Mouse (Mus musculus) forebrain, postnatal 0 days (tissue): ENCODE data around the gene Igsf9. TPM values are rescaled to one million over a fixed set of nuclear protein-coding genes. Genes with fewer than 3 reads are reported as not detected.
A peak's percentile ranks its signal among the peaks of the same experiment; 100 is the strongest.

Experiments
- ATAC-seq: fragments of 200-750 bp; cut with Nextera tagmentation; 2 replicates; pipeline ENCODE4 v1.8.0; 2017; ENCODE audit warnings: mild to moderate bottlenecking, moderate library complexity
- DNase-seq: peaks from one replicate; pipeline ENCODE4 v3.0.0-alpha.2; 2015
- H3K27ac ChIP-seq: fragments of 300-500 bp; sonication (generic); 2 replicates; pipeline ENCODE4 v1.5.1; 2014; ENCODE audit warnings: low read depth, mild to moderate bottlenecking, antibody characterized with exemption, low read length, moderate library complexity, mixed read lengths
- H3K27me3 ChIP-seq: fragments of 300-500 bp; sonication (generic); 2 replicates; pipeline ENCODE4 v1.6.1; 2014; ENCODE audit warnings: mild to moderate bottlenecking, low read length, mixed read lengths; ENCODE audit not compliant: insufficient read depth
- H3K36me3 ChIP-seq: fragments of 300-500 bp; sonication (generic); 2 replicates; pipeline ENCODE4 v1.6.1; 2014; ENCODE audit warnings: mild to moderate bottlenecking, moderate library complexity; ENCODE audit not compliant: insufficient read depth
- H3K4me1 ChIP-seq: fragments of 300-500 bp; sonication (generic); 2 replicates; pipeline ENCODE4 v1.6.1; 2014; ENCODE audit warnings: antibody characterized with exemption; ENCODE audit not compliant: insufficient read depth
- H3K4me2 ChIP-seq: fragments of 300-500 bp; sonication (generic); 2 replicates; pipeline ENCODE4 v1.6.1; 2014; ENCODE audit warnings: low read depth, mild to moderate bottlenecking, moderate library complexity
- H3K4me3 ChIP-seq: fragments of 300-500 bp; sonication (generic); 2 replicates; pipeline ENCODE4 v1.5.1; 2014; ENCODE audit warnings: low read depth, low read length, mixed read lengths
- H3K9ac ChIP-seq: fragments of 300-500 bp; sonication (generic); 2 replicates; pipeline ENCODE4 v1.6.1; 2014; ENCODE audit warnings: mild to moderate bottlenecking
- H3K9me3 ChIP-seq: fragments of 300-500 bp; sonication (generic); 2 replicates; pipeline ENCODE4 v1.6.1; 2016; ENCODE audit warnings: low read length
- CTCF ChIP-seq: sonication (generic); IDR thresholded peaks from 2 replicates; pipeline ENCODE4 v1.5.1; 2016; ENCODE audit warnings: antibody characterized with exemption, control low read depth, low read depth
- WGBS: fragments of 180-500 bp; shearing (Covaris S2); extraction: QIAGEN DNeasy Blood & Tissue Kit; methylation state at CpG from one replicate; pipeline ENCODE4 v1.1.7; 2014; 5-methylcytosine and 5-hydroxymethylcytosine counted together
- polyA plus RNA-seq: library from polyadenylated mRNA; unstranded; fragments of >200 nt; fragmentation: Nextera tagmentation; extraction: Ambion mirVana; gene quantifications from 2 replicates; pipeline ENCODE4 v1.2.1, GENCODE M21; 2015
- total RNA-seq: library from RNA; depleted of rRNA; stranded (reverse); fragments of >200 nt; gene quantifications from 2 replicates; pipeline ENCODE4 v1.2.3, GENCODE M21; 2014

Igsf9 gene
- total and polyA plus RNA-seq, 2 experiments from 2014 or later, result 25.6 to 35.3 TPM

- ATAC-seq (no peak), DNase-seq (no peak)
- Histone ChIP-seq H3K4me1 (no peaks in the 10 kb centered on the region), H3K27me3 (no peaks in the 10 kb centered on the region), H3K4me3 (no peak overlapping the region), H3K9ac (no peak overlapping the region), H3K36me3 (no peaks in the 10 kb centered on the region), H3K4me2 (no peak overlapping the region), H3K9me3 (no peaks in the 10 kb centered on the region), H3K27ac (no peak overlapping the region)
- WGBS, result 83% methylated on average over 1 of the region's 1 CpGs
- TF ChIP-seq CTCF, result no peak
Observed at GRCm38 (mm10) chr1:172515396-172515795, 33.8 kb downstream of the Igsf9 start.

- 81% methylated on average over 4 of the region's 4 CpGs for WGBS
- H3K4me3 ChIP-seq, result no peak overlapping the region
Observed at GRCm38 (mm10) chr1:172518013-172518412, 36.4 kb downstream of the Igsf9 start.

GRCm38 (mm10) chr1:172519644-172520043, 38.1 kb downstream of the Igsf9 start:
- Histone ChIP-seq H3K27me3 (no peaks in the 10 kb centered on the region), H3K9ac (no peak overlapping the region), H3K9me3 (no peaks in the 10 kb centered on the region), H3K27ac (no peak overlapping the region), H3K4me2 (no peak overlapping the region), H3K4me3 (no peak overlapping the region), H3K4me1 (no peaks in the 10 kb centered on the region; the same call in 1 of the 2 replicates), H3K36me3 (no peaks in the 10 kb centered on the region)
- ATAC-seq, result no peak
- 71% methylated on average over 6 of the region's 6 CpGs for WGBS
- no peak for TF ChIP-seq CTCF
- DNase-seq, result no peak

More at GRCm38 (mm10) chr1:172518013-172518412, 36.4 kb downstream of the Igsf9 start:
- Histone ChIP-seq H3K4me1 (no peaks in the 10 kb centered on the region; the same call in 1 of the 2 replicates), H3K27ac (no peak overlapping the region), H3K9ac (no peak overlapping the region), H3K4me2 (no peak overlapping the region), H3K36me3 (no peaks in the 10 kb centered on the region), H3K9me3 (no peaks in the 10 kb centered on the region), H3K27me3 (no peaks in the 10 kb centered on the region)
- no peak for ATAC-seq
- peak; percentile 48 for TF ChIP-seq CTCF
- DNase-seq, result no peak

GRCm38 (mm10) chr1:172520576-172521440, 39.2 kb downstream of the Igsf9 start, which contains the start of gene Cfap45:
Gene Cfap45, plus strand, starts transcription at chr1:172520801.
- no peak within 1 kb of the TSS for H3K27ac ChIP-seq
- peak; percentile 92 for DNase-seq
- H3K4me3 ChIP-seq, result peak within 1 kb of the TSS; percentile 39
- ATAC-seq, result peak; percentile 94
- TF ChIP-seq CTCF, result no peak
- peak within 1 kb of the TSS; percentile 56 for H3K4me2 ChIP-seq
- peak within 1 kb of the TSS; percentile 35; the same call in 1 of the 2 replicates for H3K9ac ChIP-seq
- no peaks in the 10 kb centered on the region for H3K36me3 ChIP-seq
- no peaks in the 10 kb centered on the region; the same call in 1 of the 2 replicates for H3K4me1 ChIP-seq
- 3% methylated on average over 28 of the region's 28 CpGs for WGBS
- no peaks in the 10 kb centered on the region for H3K27me3 ChIP-seq
- no peaks in the 10 kb centered on the region for H3K9me3 ChIP-seq

GRCm38 (mm10) chr1:172522524-172522923, 40.9 kb downstream of the Igsf9 start:
- Histone ChIP-seq H3K4me2 (no peak overlapping the region), H3K27ac (no peak overlapping the region), H3K36me3 (no peaks in the 10 kb centered on the region), H3K4me1 (no peaks in the 10 kb centered on the region; the same call in 1 of the 2 replicates), H3K9ac (no peak overlapping the region), H3K9me3 (no peaks in the 10 kb centered on the region), H3K4me3 (no peak overlapping the region), H3K27me3 (no peaks in the 10 kb centered on the region)
- 71% methylated on average over 7 of the region's 7 CpGs for WGBS
- ATAC-seq (no peak), DNase-seq (no peak)
- no peak for TF ChIP-seq CTCF

- ATAC-seq, result no peak
- Histone ChIP-seq H3K4me2 (no peak overlapping the region), H3K9me3 (no peaks in the 10 kb centered on the region), H3K27me3 (no peaks in the 10 kb centered on the region), H3K36me3 (no peaks in the 10 kb centered on the region), H3K4me1 (no peaks in the 10 kb centered on the region; the same call in 1 of the 2 replicates), H3K9ac (no peak overlapping the region), H3K27ac (no peak overlapping the region), H3K4me3 (no peak overlapping the region)
- WGBS, result 63% methylated on average over 12 of the region's 12 CpGs
- DNase-seq, result no peak
- TF ChIP-seq CTCF, result no peak
Observed at GRCm38 (mm10) chr1:172523699-172524101, 42.1 kb downstream of the Igsf9 start.

- Histone ChIP-seq H3K4me1 (no peaks in the 10 kb centered on the region; the same call in 1 of the 2 replicates), H3K36me3 (no peaks in the 10 kb centered on the region), H3K27ac (no peak overlapping the region), H3K9ac (no peak overlapping the region), H3K27me3 (no peaks in the 10 kb centered on the region), H3K4me3 (no peak overlapping the region), H3K4me2 (no peak overlapping the region), H3K9me3 (no peaks in the 10 kb centered on the region)
- TF ChIP-seq CTCF, result peak; percentile 13; the same call in 1 of the 2 replicates
- DNase-seq, result no peak
- no peak for ATAC-seq
- WGBS, result 50% methylated on average over 15 of the region's 15 CpGs
Observed at GRCm38 (mm10) chr1:172525027-172525764, 43.6 kb downstream of the Igsf9 start.
